Mouse (Mus musculus): Measurements from ENCODE around the gene Fbln2. TPM values are rescaled to one million over a fixed set of nuclear protein-coding genes. Genes with fewer than 3 reads are reported as not detected.

The Fbln2 gene
- total and polyA plus RNA-seq, 2 experiments from 2014 or later = 19.6 to 41.1 TPM

DNA sequence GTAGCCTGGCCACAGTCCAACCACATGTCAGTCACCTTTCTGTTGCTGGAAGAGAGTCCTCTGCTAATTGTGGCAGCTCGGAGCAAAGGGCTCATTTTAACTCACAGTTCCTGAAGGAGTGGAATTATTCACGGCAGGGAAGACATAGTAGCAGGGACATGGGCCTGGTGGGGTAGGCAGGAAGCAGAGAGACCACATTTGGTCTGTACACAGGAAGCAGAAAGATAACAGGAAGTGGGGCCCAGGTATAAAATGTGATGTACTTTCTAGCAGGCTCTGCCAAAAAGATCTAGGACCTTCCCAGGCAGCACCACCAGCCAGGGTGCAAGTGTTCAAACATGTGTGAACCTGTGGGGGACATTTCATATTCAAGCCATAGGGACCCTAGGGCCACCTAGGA, 39.9 kb upstream of the Fbln2 start:
- Histone ChIP-seq H3K27ac (ENCODE audit: low read depth, low read length) (no peak overlapping the region), H3K36me3 (ENCODE audit: insufficient read depth) (peaks cover 41% of the 10 kb centered on the region), H3K9me3 (ENCODE audit: low read length) (no peaks in the 10 kb centered on the region), H3K4me1 (ENCODE audit: insufficient read depth) (no peaks in the 10 kb centered on the region), H3K9ac (no peak overlapping the region), H3K27me3 (ENCODE audit: insufficient read depth, low read length) (no peaks in the 10 kb centered on the region), H3K4me2 (ENCODE audit: low read depth) (no peak overlapping the region), H3K4me3 (ENCODE audit: low read depth, low read length) (no peak overlapping the region)
- WGBS = 56% methylated on average over 2 of the region's 2 CpGs
- ATAC-seq = no peak
- TF ChIP-seq CTCF (IDR thresholded peaks at IDR 0.05; ENCODE audit: low read depth) = no peak
- no peak for DNase-seq

DNA sequence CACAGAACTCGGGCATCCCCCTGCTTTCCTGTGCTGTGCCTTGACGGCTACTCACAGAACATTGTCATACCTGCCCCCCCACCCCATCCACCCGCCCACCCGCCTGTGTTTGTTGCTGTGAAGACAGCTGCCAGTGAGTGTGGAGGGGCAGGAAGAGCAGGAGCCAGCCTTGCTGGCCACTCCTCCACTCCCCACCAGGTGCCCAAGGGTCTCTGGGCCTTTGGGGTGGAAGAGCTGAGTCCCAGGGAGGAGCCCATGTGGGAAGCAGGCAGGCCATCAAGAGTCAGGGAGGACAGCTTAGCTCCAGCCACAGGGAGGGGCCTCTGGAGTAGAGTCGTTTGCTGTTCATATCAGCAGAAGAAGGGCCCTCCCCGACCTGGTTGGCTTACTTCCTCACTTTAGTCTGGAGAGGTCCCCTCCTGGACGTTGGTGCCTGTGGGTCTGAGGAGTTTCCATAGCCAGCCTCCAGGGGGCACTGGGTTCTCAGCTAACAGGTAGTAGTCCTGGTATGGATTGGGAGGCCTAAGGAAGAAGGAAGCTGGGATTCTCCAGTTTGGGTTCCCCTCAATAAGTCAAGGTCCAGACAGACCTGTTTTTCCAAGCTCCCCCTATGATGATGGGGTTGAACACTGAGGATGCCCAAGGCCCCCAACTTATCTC, 38.9 kb upstream of the Fbln2 start:
- Histone ChIP-seq H3K27ac (ENCODE audit: low read depth, low read length) (no peak overlapping the region), H3K4me2 (ENCODE audit: low read depth) (no peak overlapping the region), H3K4me3 (ENCODE audit: low read depth, low read length) (no peak overlapping the region), H3K4me1 (ENCODE audit: insufficient read depth) (no peaks in the 10 kb centered on the region), H3K9me3 (ENCODE audit: low read length) (no peaks in the 10 kb centered on the region), H3K9ac (no peak overlapping the region), H3K27me3 (ENCODE audit: insufficient read depth, low read length) (no peaks in the 10 kb centered on the region), H3K36me3 (ENCODE audit: insufficient read depth) (peaks cover 35% of the 10 kb centered on the region)
- peak; percentile 79 for TF ChIP-seq CTCF (IDR thresholded peaks at IDR 0.05; ENCODE audit: low read depth)
- DNase-seq = peak; percentile 65
- WGBS = 49% methylated on average over 7 of the region's 7 CpGs
- ATAC-seq = peak; percentile 68; the same call in 1 of the 2 replicates

DNA sequence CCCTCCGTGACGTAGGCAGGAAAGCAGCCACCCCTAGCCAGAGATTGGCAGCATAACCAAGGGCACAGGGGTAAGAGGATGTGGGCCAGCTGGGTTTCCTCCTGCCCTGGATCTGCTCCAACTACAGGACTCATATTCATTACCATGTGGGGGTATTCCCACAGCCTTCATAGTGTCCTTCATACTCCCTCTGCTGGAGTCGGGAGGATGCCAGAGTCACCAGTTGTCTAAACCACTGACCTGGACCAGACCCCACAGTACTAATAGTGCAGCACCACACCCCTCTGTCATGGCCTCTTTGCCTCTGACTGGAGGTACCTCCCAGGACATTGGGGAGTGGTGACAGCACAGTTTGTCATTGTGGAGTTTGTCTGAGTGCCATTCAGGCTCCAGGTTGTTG, 38.0 kb upstream of the Fbln2 start:
- no peak for TF ChIP-seq CTCF (IDR thresholded peaks at IDR 0.05; ENCODE audit: low read depth)
- Histone ChIP-seq H3K4me2 (ENCODE audit: low read depth) (no peak overlapping the region), H3K9me3 (ENCODE audit: low read length) (no peaks in the 10 kb centered on the region), H3K9ac (no peak overlapping the region), H3K4me3 (ENCODE audit: low read depth, low read length) (no peak overlapping the region), H3K27ac (ENCODE audit: low read depth, low read length) (no peak overlapping the region), H3K36me3 (ENCODE audit: insufficient read depth) (peaks cover 27% of the 10 kb centered on the region), H3K4me1 (ENCODE audit: insufficient read depth) (no peaks in the 10 kb centered on the region), H3K27me3 (ENCODE audit: insufficient read depth, low read length) (no peaks in the 10 kb centered on the region)
- DNase-seq (no peak), ATAC-seq (no peak)
- WGBS = 67% methylated on average over 3 of the region's 3 CpGs

DNA sequence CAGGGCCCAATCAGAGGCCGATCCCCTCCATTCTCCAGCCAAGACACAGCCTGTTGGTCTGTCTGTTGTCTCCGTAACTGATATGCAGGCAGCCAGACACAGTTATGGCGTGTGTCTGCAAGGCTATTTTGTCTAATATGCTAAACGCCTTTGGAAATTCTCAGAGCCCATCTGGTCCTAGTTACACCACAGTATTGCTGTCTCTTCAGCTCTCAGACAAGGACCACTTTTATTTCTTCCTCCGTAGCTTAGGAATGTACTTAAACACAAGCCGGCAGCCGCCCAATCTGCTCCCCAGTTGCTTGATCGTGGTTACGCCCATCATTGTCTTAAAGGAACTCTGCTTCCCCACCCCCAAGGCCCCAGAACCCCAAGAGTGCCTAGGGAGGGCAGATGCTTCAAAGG, 31.5 kb upstream of the Fbln2 start:
- H3K36me3 ChIP-seq (ENCODE audit: insufficient read depth) = no peaks in the 10 kb centered on the region
- 32% methylated on average over 9 of the region's 9 CpGs for WGBS
- H3K4me2 ChIP-seq (ENCODE audit: low read depth) = no peak overlapping the region
- peak; percentile 83 for ATAC-seq
- H3K4me3 ChIP-seq (ENCODE audit: low read depth, low read length) = no peak overlapping the region
- H3K9me3 ChIP-seq (ENCODE audit: low read length) = no peaks in the 10 kb centered on the region
- no peaks in the 10 kb centered on the region for H3K27me3 ChIP-seq (ENCODE audit: insufficient read depth, low read length)
- no peak overlapping the region for H3K9ac ChIP-seq
- no peak for TF ChIP-seq CTCF (IDR thresholded peaks at IDR 0.05; ENCODE audit: low read depth)
- DNase-seq = peak; percentile 43
- 0 out of 2 replicates have a peak, but pooled peaks cover 3% of the 10 kb centered on the region for H3K4me1 ChIP-seq (ENCODE audit: insufficient read depth)
- H3K27ac ChIP-seq (ENCODE audit: low read depth, low read length) = 0 out of 2 replicates have a peak overlapping the region, but pooled peaks have one; percentile 30

DNA sequence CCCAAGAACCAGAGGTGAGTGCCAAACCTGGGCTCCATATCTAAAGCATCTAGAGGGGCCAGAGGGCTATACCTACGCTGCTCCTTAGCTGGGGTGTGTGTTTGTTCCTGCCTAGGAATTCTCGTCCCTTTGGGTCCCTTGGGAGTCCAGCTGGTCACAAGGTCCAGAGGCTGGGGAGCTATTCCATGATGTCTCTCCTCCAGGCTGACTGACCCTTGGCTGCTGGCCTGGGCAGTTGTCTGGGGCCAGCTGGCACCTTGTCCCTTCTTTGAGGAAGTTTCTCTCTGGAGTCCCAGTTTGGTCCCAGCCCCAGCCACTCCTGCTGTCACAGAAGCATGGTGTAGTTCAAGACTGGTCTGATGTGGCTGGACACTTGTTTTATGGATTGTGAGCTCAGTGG, 30.9 kb upstream of the Fbln2 start:
- Histone ChIP-seq H3K4me2 (ENCODE audit: low read depth) (no peak overlapping the region), H3K4me1 (ENCODE audit: insufficient read depth) (0 out of 2 replicates have a peak, but pooled peaks cover 3% of the 10 kb centered on the region), H3K4me3 (ENCODE audit: low read depth, low read length) (no peak overlapping the region), H3K36me3 (ENCODE audit: insufficient read depth) (no peaks in the 10 kb centered on the region), H3K27ac (ENCODE audit: low read depth, low read length) (0 out of 2 replicates have a peak overlapping the region, but pooled peaks have one; percentile 30), H3K9me3 (ENCODE audit: low read length) (no peaks in the 10 kb centered on the region), H3K9ac (no peak overlapping the region), H3K27me3 (ENCODE audit: insufficient read depth, low read length) (no peaks in the 10 kb centered on the region)
- WGBS = 83% methylated on average over 2 of the region's 2 CpGs
- TF ChIP-seq CTCF (IDR thresholded peaks at IDR 0.05; ENCODE audit: low read depth) = no peak
- DNase-seq (no peak), ATAC-seq (no peak)

DNA sequence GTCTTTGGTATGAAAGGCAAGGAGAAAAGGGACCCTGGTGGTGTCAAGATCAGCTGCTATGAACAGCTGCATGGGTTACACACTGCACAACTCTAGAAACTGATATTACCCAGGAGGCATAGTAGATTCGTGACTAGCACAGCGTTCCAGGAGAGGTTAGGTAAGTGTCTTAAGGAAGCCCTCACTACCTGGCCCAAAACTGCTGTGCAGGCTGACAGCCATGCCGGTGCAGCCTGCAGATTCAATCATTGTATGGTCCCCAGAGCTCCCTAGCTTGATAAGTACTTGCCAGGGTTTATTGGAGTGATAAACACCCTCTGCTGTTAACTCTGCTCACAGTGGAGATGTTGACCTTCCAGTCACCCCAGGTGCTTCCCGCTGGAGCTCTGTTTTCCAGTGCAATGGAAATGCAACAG, 30.2 kb upstream of the Fbln2 start:
- Histone ChIP-seq H3K4me1 (ENCODE audit: insufficient read depth) (0 out of 2 replicates have a peak, but pooled peaks cover 3% of the 10 kb centered on the region), H3K9ac (no peak overlapping the region), H3K4me2 (ENCODE audit: low read depth) (no peak overlapping the region), H3K4me3 (ENCODE audit: low read depth, low read length) (no peak overlapping the region), H3K27ac (ENCODE audit: low read depth, low read length) (no peak overlapping the region), H3K36me3 (ENCODE audit: insufficient read depth) (no peaks in the 10 kb centered on the region), H3K27me3 (ENCODE audit: insufficient read depth, low read length) (no peaks in the 10 kb centered on the region), H3K9me3 (ENCODE audit: low read length) (no peaks in the 10 kb centered on the region)
- DNase-seq (no peak), ATAC-seq (no peak)
- 87% methylated on average over 4 of the region's 4 CpGs for WGBS
- TF ChIP-seq CTCF (IDR thresholded peaks at IDR 0.05; ENCODE audit: low read depth) = no peak

DNA sequence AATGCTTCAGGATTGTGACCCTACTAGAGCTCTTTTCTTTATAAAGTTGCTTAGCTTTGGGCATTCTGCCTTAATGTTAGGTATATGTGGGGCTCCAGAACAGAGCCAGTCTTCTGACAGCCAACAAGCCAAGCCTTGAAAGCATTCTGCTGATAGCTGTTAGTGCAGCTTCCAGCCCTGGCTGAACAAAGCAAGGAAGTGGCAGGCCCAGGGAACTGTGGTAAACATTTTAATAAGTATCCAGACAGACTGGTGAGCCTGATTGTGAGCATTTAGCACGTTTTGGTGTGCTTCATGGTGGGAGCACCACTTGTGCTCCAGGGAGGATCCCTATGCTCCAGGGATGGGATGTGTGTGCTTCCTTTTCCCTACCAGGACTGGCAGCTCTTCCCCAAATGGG, 29.2 kb upstream of the Fbln2 start:
- H3K36me3 ChIP-seq (ENCODE audit: insufficient read depth) = no peaks in the 10 kb centered on the region
- no peak for TF ChIP-seq CTCF (IDR thresholded peaks at IDR 0.05; ENCODE audit: low read depth)
- H3K9me3 ChIP-seq (ENCODE audit: low read length) = no peaks in the 10 kb centered on the region
- H3K4me2 ChIP-seq (ENCODE audit: low read depth) = no peak overlapping the region
- no peak overlapping the region for H3K4me3 ChIP-seq (ENCODE audit: low read depth, low read length)
- 30% methylated on average over 1 of the region's 1 CpGs for WGBS
- H3K4me1 ChIP-seq (ENCODE audit: insufficient read depth) = 0 out of 2 replicates have a peak, but pooled peaks cover 3% of the 10 kb centered on the region
- DNase-seq (no peak), ATAC-seq (no peak)
- H3K27me3 ChIP-seq (ENCODE audit: insufficient read depth, low read length) = no peaks in the 10 kb centered on the region
- H3K27ac ChIP-seq (ENCODE audit: low read depth, low read length) = no peak overlapping the region
- H3K9ac ChIP-seq = no peak overlapping the region
